Mouse (Mus musculus) heart, embryonic 11.5 days (tissue): Measurements from ENCODE around the gene Cradd. TPM values are rescaled to one million over a fixed set of nuclear protein-coding genes. Genes with fewer than 3 reads are reported as not detected.
A peak's percentile ranks its signal among the peaks of the same experiment; 100 is the strongest.

Source experiments
- ATAC-seq: fragments of 200-750 bp; cut with Nextera tagmentation; replicated peaks from 2 replicates; pipeline ENCODE4 v1.8.0; 2017; ENCODE audit warnings: moderate library complexity; ENCODE audit not compliant: insufficient number of reproducible peaks, low FRiP score, low TSS enrichment
- H3K27ac ChIP-seq: fragments of 300-500 bp; sonication (generic); 2 replicates; pipeline ENCODE4 v1.5.1; 2014; ENCODE audit warnings: mild to moderate bottlenecking, low read depth, low read length
- H3K27me3 ChIP-seq: fragments of 300-500 bp; sonication (generic); 2 replicates; pipeline ENCODE4 v1.6.1; 2014; ENCODE audit warnings: mild to moderate bottlenecking, low read length, mixed read lengths; ENCODE audit not compliant: control insufficient read depth, insufficient read depth
- H3K36me3 ChIP-seq: fragments of 300-500 bp; sonication (generic); 2 replicates; pipeline ENCODE4 v1.6.1; 2014; ENCODE audit warnings: mild to moderate bottlenecking, low read length, moderate library complexity, mixed read lengths; ENCODE audit not compliant: control insufficient read depth, insufficient read depth
- H3K4me1 ChIP-seq: fragments of 300-500 bp; sonication (generic); 2 replicates; pipeline ENCODE4 v1.6.1; 2014; ENCODE audit warnings: low read length; ENCODE audit not compliant: control insufficient read depth, insufficient read depth
- H3K4me2 ChIP-seq: fragments of 300-500 bp; sonication (generic); 2 replicates; pipeline ENCODE4 v1.6.1; 2014; ENCODE audit warnings: mild to moderate bottlenecking, moderate library complexity
- H3K4me3 ChIP-seq: fragments of 300-500 bp; sonication (generic); 2 replicates; pipeline ENCODE4 v1.5.1; 2014; ENCODE audit warnings: low read depth, low read length
- H3K9ac ChIP-seq: fragments of 300-500 bp; sonication (generic); 2 replicates; pipeline ENCODE4 v1.6.1; 2014; ENCODE audit warnings: mild to moderate bottlenecking, low read depth, low read length, moderate library complexity
- H3K9me3 ChIP-seq: fragments of 300-500 bp; sonication (generic); replicated peaks from 2 replicates; pipeline ENCODE4 v1.6.1; 2016; ENCODE audit warnings: low read length; ENCODE audit not compliant: control insufficient read depth
- WGBS: fragments of 180-500 bp; shearing (Covaris S2); extraction: QIAGEN DNeasy Blood & Tissue Kit; methylation state at CpG from one replicate; pipeline ENCODE4 v1.1.7; 2014; ENCODE audit not compliant: insufficient replicate concordance; 5-methylcytosine and 5-hydroxymethylcytosine counted together
- polyA plus RNA-seq: library from polyadenylated mRNA; unstranded; fragments of >200 nt; fragmentation: Nextera tagmentation; extraction: Ambion mirVana; gene quantifications from 2 replicates; pipeline ENCODE4 v1.2.1, GENCODE M21; 2014

Cradd gene
- polyA plus RNA-seq, 1 experiment from 2014 or later = 10.6 TPM

DNA sequence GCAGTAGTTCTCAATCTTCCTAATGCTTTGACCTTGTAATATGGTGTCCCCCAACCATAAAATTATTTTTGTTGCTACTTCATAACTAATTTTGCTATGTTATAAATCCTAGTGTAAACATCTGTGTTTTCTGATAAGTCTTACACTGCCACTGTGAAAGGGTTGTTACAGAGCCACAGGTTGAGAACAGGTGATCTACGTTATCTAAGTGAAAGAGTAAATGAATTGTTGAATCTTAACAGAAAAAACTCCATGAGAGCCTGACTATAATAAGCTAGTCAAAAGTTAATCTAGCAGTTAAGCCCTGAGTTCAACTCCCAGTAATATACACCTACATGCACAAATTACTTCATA lies 322 bp upstream of the Cradd start:
- Histone ChIP-seq H3K9ac (no peak overlapping the region), H3K9me3 (no peaks in the 10 kb centered on the region), H3K4me2 (no peak overlapping the region), H3K27me3 (no peaks in the 10 kb centered on the region), H3K4me1 (peaks cover 7% of the 10 kb centered on the region), H3K27ac (no peak overlapping the region), H3K4me3 (no peak overlapping the region), H3K36me3 (no peaks in the 10 kb centered on the region)
- WGBS = 36% methylated on average over 1 of the region's 1 CpGs
- no peak for ATAC-seq

DNA sequence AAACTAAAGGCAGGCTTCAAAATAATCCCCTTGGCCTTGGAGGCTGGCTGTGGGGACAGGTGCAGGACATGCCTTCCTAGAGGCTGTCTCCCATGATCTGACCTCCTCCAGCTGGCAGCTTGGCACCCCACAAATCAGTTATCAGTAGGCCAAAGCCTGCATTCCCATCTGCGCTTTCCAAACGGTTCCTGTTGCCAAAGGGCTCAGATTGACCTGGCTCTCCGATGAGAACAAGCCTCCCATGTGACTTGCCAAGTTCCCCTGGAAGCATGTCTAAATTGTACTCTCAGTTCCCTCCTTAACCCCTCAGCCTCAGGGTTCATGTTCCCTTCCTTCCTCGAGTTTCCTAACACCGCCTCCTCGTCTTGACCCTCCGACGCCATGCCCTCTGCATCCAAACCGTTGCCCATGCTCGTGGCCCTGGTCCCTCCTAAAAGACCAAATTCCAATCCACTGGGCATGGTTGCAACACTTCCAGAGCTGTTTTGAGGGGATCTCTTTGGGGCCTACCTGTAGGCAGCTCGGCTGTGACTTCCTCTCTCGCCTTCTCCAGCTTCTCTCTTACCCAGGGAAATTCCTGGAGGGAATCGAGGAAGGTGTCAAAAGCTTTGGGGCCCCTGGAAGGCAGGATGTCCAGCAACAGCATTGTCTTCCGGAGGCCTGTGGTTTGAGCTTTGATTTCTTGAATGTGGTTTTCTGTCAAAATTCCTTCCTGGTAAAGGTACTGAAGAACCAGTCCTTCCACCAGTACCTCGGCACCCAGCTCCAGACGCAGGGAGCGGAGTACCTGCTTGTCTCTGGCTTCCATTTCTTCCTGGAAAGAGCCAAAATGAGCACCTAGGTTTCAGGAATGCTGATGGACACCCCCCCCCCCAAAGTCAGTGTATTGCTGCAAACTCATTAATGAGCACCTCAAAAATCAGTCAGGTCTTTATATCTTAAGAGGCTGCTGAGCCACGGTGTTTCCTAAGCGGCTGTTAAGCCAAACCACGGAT lies 1.6 kb downstream of the Cradd start:
- Histone ChIP-seq H3K9me3 (no peaks in the 10 kb centered on the region), H3K9ac (no peak overlapping the region; the same call in none of the 2 replicates), H3K27ac (no peak overlapping the region), H3K27me3 (no peaks in the 10 kb centered on the region), H3K4me3 (peak overlapping the region; percentile 75; the same call in 1 of the 2 replicates), H3K4me2 (peak overlapping the region; percentile 72), H3K4me1 (peaks cover 13% of the 10 kb centered on the region), H3K36me3 (no peaks in the 10 kb centered on the region)
- 64% methylated on average over 20 of the region's 20 CpGs for WGBS
- ATAC-seq = no peak

DNA sequence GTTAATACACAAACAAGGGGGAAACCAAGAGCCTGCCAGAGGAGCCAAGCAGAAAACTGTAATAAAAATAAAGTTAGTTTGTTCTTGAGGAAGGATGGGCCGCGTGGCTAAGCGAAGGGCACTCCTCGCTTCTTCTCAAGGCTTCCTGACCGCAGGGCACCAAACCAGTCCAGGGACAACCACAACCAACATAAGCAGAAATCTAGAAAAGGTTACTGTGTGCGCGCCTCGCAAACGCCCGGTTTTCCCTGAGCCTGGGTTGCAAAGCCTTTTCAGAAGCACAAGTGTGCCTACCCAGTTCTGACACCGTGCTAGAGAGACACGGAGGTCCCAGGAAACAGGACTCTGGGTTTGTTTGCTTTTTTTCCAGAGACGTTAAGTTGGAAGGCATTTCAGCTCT lies 4.9 kb downstream of the Cradd start:
- Histone ChIP-seq H3K36me3 (no peaks in the 10 kb centered on the region), H3K4me1 (peaks cover 26% of the 10 kb centered on the region), H3K4me2 (no peak overlapping the region), H3K27me3 (no peaks in the 10 kb centered on the region), H3K4me3 (no peak overlapping the region), H3K9me3 (no peaks in the 10 kb centered on the region), H3K9ac (no peak overlapping the region), H3K27ac (no peak overlapping the region)
- 86% methylated on average over 13 of the region's 13 CpGs for WGBS
- no peak for ATAC-seq

- no peaks in the 10 kb centered on the region for H3K27me3 ChIP-seq
- peaks cover 32% of the 10 kb centered on the region for H3K4me1 ChIP-seq
- no peaks in the 10 kb centered on the region for H3K36me3 ChIP-seq
- ATAC-seq = no peak
- 66% methylated on average over 7 of the region's 7 CpGs for WGBS
- H3K4me3 ChIP-seq = no peak overlapping the region
- H3K9ac ChIP-seq = no peak overlapping the region
- no peak overlapping the region for H3K27ac ChIP-seq
- no peaks in the 10 kb centered on the region for H3K9me3 ChIP-seq
- no peak overlapping the region for H3K4me2 ChIP-seq
These were observed 5.6 kb downstream of the Cradd start for GRCm38 (mm10) chr10:95318392-95318708.

DNA sequence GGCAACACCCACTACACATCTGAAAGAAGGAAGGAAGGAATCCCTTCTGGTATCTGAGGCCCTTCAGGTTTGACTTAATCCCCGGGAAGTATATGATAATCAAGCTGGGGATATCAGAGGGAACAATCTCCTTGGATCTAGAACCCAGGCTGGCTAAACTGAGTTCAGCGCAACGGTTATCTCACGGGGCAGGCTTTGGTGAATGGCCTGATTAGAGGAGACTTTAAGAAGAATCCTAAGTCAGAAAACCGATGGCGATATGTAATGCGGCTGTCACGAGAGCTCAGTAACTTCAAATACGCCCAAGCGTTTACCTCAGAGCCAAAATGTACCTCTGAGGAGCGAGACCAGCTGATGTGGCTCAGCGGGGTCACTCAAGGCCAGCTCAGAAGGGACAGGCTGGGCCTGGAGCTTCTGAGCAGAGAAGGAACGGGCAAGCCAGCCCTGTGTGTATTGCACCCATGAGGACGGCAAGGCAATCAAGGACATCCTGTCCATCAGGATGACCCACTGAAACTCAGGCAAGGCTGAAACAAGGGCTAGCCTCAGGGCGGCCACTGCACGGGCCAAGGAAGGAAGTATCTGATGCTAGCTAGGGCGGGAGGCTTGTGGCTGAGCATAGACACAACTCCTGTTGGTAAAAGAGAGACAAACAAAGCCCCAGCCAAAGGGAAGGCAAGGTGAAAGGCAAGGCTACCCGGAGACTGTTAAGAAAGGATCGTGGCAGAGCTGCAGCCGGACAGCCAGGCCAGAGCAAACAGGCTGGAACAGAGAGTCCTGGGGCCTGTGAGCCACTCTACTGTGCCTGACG lies 6.1 kb downstream of the Cradd start:
- Histone ChIP-seq H3K4me1 (peaks cover 36% of the 10 kb centered on the region), H3K9me3 (no peaks in the 10 kb centered on the region), H3K36me3 (no peaks in the 10 kb centered on the region), H3K4me2 (no peak overlapping the region), H3K27me3 (no peaks in the 10 kb centered on the region), H3K4me3 (no peak overlapping the region), H3K9ac (no peak overlapping the region), H3K27ac (no peak overlapping the region)
- 82% methylated on average over 21 of the region's 21 CpGs for WGBS
- no peak for ATAC-seq

GRCm38 (mm10) chr10:95317091-95317490 lies 6.8 kb downstream of the Cradd start:
- no peak overlapping the region for H3K27ac ChIP-seq
- WGBS = 68% methylated on average over 14 of the region's 14 CpGs

GRCm38 (mm10) chr10:95316675-95317074 lies 7.3 kb downstream of the Cradd start:
- H3K4me3 ChIP-seq = no peak overlapping the region
- 59% methylated on average over 9 of the region's 9 CpGs for WGBS
- no peaks in the 10 kb centered on the region for H3K27me3 ChIP-seq
- 0 out of 2 replicates have a peak overlapping the region, but pooled peaks have one; percentile 3 for H3K9ac ChIP-seq
- H3K4me2 ChIP-seq = no peak overlapping the region
- ATAC-seq = no peak
- peaks cover 32% of the 10 kb centered on the region for H3K4me1 ChIP-seq
- H3K36me3 ChIP-seq = no peaks in the 10 kb centered on the region
- H3K27ac ChIP-seq = no peak overlapping the region
- no peaks in the 10 kb centered on the region for H3K9me3 ChIP-seq

More at GRCm38 (mm10) chr10:95317091-95317490, 6.8 kb downstream of the Cradd start:
- H3K9ac ChIP-seq = no peak overlapping the region
- H3K4me3 ChIP-seq = no peak overlapping the region
- ATAC-seq = no peak
- H3K4me2 ChIP-seq = no peak overlapping the region
- H3K27me3 ChIP-seq = no peaks in the 10 kb centered on the region
- no peaks in the 10 kb centered on the region for H3K36me3 ChIP-seq
- no peaks in the 10 kb centered on the region for H3K9me3 ChIP-seq
- peaks cover 32% of the 10 kb centered on the region for H3K4me1 ChIP-seq

GRCm38 (mm10) chr10:95315801-95316474 lies 8.0 kb downstream of the Cradd start:
- Histone ChIP-seq H3K4me2 (no peak overlapping the region), H3K4me1 (peaks cover 32% of the 10 kb centered on the region), H3K36me3 (no peaks in the 10 kb centered on the region), H3K9ac (no peak overlapping the region), H3K4me3 (no peak overlapping the region), H3K27ac (no peak overlapping the region), H3K9me3 (no peaks in the 10 kb centered on the region), H3K27me3 (no peaks in the 10 kb centered on the region)
- 55% methylated on average over 19 of the region's 19 CpGs for WGBS
- no peak for ATAC-seq
